ENCODE assay signal across 25 mouse cellular contexts in genomic region chr17:27653253-27653959, GRCm38 (mm10). TPM values are rescaled to one million over a fixed set of nuclear protein-coding genes. Genes with fewer than 3 reads are reported as not detected.
"Had no signal": no experiment of that assay in that cellular context is flagged by ENCODE, and none has a peak within 500 bp of the region (broad histone marks: within the 10 kb centered on the region; RNA-seq: fewer than 3 reads in every experiment).

No protein-coding gene starts in this region.

- H3K9me3 ChIP-seq: limb, embryonic 15.5 days; liver, embryonic 15.5 days; lung, embryonic 15.5 days; midbrain, embryonic 12.5 days; midbrain, embryonic 15.5 days; neural tube, embryonic 13.5 days; stomach, embryonic 15.5 days had no signal

- H3K4me2 ChIP-seq: limb, embryonic 12.5 days; limb, embryonic 15.5 days; liver, embryonic 15.5 days; lung, embryonic 15.5 days; midbrain, embryonic 12.5 days; midbrain, embryonic 15.5 days; neural tube, embryonic 13.5 days; stomach, embryonic 15.5 days had no signal

- ATAC-seq: intestine, postnatal 0 days; midbrain, embryonic 15.5 days had no signal

- H3K36me3 ChIP-seq: limb, embryonic 12.5 days; limb, embryonic 15.5 days; liver, embryonic 15.5 days; lung, embryonic 15.5 days; midbrain, embryonic 12.5 days; midbrain, embryonic 15.5 days; neural tube, embryonic 13.5 days; stomach, embryonic 15.5 days had no signal

- H3K4me3 ChIP-seq: layer of hippocampus, adult 2 months; limb, embryonic 12.5 days; limb, embryonic 15.5 days; liver, embryonic 15.5 days; lung, embryonic 15.5 days; midbrain, embryonic 12.5 days; midbrain, embryonic 15.5 days; neural tube, embryonic 13.5 days; stomach, embryonic 15.5 days had no signal

- H3K9ac ChIP-seq: limb, embryonic 12.5 days; limb, embryonic 15.5 days; liver, embryonic 15.5 days; lung, embryonic 15.5 days; midbrain, embryonic 12.5 days; midbrain, embryonic 15.5 days; neural tube, embryonic 13.5 days; stomach, embryonic 15.5 days had no signal

- H3K27me3 ChIP-seq: midbrain, embryonic 15.5 days had no signal

- DNase-seq: kidney, adult 2 months; kidney, postnatal 25 days; layer of hippocampus, adult 9-11 months; left cerebral cortex, postnatal 4 days; lung, adult 18-20 months; lung, postnatal 10 days; lung, postnatal 36 days; thymus, postnatal 25 days had no signal

- H3K27ac ChIP-seq: kidney, postnatal 0 days; layer of hippocampus, adult 2 months; limb, embryonic 12.5 days; limb, embryonic 15.5 days; liver, embryonic 15.5 days; lung, embryonic 15.5 days; midbrain, embryonic 12.5 days; midbrain, embryonic 15.5 days; neural tube, embryonic 13.5 days; stomach, embryonic 15.5 days had no signal

RNA-seq across cellular contexts. Expression of gene RPS10-NUDT3, which starts 18.4 kb away (rescaled TPM):
- total RNA-seq: layer of hippocampus, adult 2 months; left cerebral cortex, adult 18-20 months; left cerebral cortex, postnatal 14 days; left cerebral cortex, postnatal 4 days had no signal
- polyA plus RNA-seq: intestine, embryonic 14.5 days; intestine, postnatal 0 days; kidney, adult 2 months; kidney, embryonic 14.5 days; kidney, postnatal 0 days; large intestine, adult 2 months; limb, embryonic 12.5 days; limb, embryonic 15.5 days; liver, embryonic 15.5 days; lung, embryonic 15.5 days; midbrain, embryonic 12.5 days; midbrain, embryonic 15.5 days; neural tube, embryonic 13.5 days; stomach, embryonic 15.5 days; thymus, postnatal 0 days had no signal
